Mouse (Mus musculus) left cerebral cortex, postnatal 25 days (tissue): ENCODE results near the gene Atp5g2. TPM values are rescaled to one million over a fixed set of nuclear protein-coding genes. Genes with fewer than 3 reads are reported as not detected.

Experiments used
- DNase-seq, 2 experiments: peaks; one replicate each; pipeline ENCODE4 v3.0.0; 2022; ENCODE audit warnings: low spot score in 2 of 2, mixed read lengths in 1 of 2
- intact Hi-C: fragments of 180-260 bp; cut with DNase I; formaldehyde crosslinking; loops from one replicate; pipeline ENCODE4 v1.15.1; 2025
- microRNA-seq, 2 experiments: library from miRNA; unstranded; fragments of <30 nt; microRNA quantifications; one replicate each; pipeline ENCODE4 v1.2.0; 2022
- total RNA-seq, 2 experiments: library from RNA; stranded (reverse); gene quantifications; 2 replicates each; pipeline ENCODE4 v1.2.3; 2021

The Atp5g2 gene
- total RNA-seq, 2 experiments from 2014 or later = 11.6 to 14.2 TPM

GRCm38 (mm10) chr15:102617654-102618053 is 54.5 kb downstream of the Atp5g2 start:
- no peak for DNase-seq
- intact Hi-C loops = no loop called here

DNA sequence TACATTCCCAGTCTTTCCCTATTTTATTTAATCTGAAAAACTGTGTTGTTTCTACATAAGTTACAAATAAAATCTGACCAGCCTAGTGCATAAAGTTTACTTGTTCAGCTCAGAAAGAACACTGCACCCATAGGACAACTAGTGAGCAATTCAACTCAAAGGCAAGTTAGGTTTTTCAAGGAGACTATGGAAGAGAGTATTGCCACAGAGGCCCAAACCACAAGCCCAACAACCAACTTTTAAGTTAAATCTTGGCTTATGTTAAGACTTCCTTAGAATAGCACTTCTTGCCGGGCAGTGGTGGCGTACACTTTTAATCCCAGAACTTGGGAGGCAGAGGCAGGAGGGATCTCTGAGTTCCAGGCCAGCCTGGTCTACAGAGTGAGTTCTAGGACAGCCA is 56.0 kb downstream of the Atp5g2 start:
- no peak for DNase-seq
- intact Hi-C loops = no loop called here

GRCm38 (mm10) chr15:102614224-102614623 is 57.9 kb downstream of the Atp5g2 start:
- intact Hi-C loops = no loop called here
- no peak for DNase-seq

GRCm38 (mm10) chr15:102612966-102613365 is 59.2 kb downstream of the Atp5g2 start:
- intact Hi-C loops = no loop called here
- no peak for DNase-seq

Small RNA genes within 50 kb of the gene (microRNA-seq; reads per million reads assigned to microRNA genes)
- gene Mir688 = 0 to 0.99 reads per million in 2 experiments

Other genes starting within 250 kb of the Atp5g2 start
- gene Amhr2, start 227.0 kb downstream of the Atp5g2 start, total RNA-seq = 1 to 10 TPM in 1 of 2 experiments, under 1 TPM in 1; 0.62 to 2.4 TPM
- gene Prr13, start 213.3 kb downstream of the Atp5g2 start, total RNA-seq = 10 to 100 TPM; 35.8 to 42.0 TPM
- gene Pcbp2, start 201.8 kb downstream of the Atp5g2 start, total RNA-seq = 100 to 1,000 TPM; 464 to 469 TPM
- not detected for gene Gm10337, start 168.6 kb downstream of the Atp5g2 start, total RNA-seq
- gene Map3k12, start 155.3 kb downstream of the Atp5g2 start, total RNA-seq = 10 to 100 TPM; 93.6 to 96.2 TPM
- gene Tarbp2, start 154.2 kb downstream of the Atp5g2 start, total RNA-seq = 10 to 100 TPM; 26.9 to 28.8 TPM
- 1 to 10 TPM; 2.6 to 2.7 TPM for gene Npff, start 147.4 kb downstream of the Atp5g2 start, total RNA-seq
- 1 to 10 TPM in 1 of 2 experiments, under 1 TPM in 1; 0.57 to 1.8 TPM for gene Gm28047, start 47.3 kb downstream of the Atp5g2 start, total RNA-seq
- 10 to 100 TPM; 30.9 to 36.8 TPM for gene Atf7, start 46.9 kb downstream of the Atp5g2 start, total RNA-seq
- gene Calcoco1, start 49.8 kb upstream of the Atp5g2 start, total RNA-seq = 10 to 100 TPM; 64.4 to 68.3 TPM
- not detected for gene Hoxc13, start 248.8 kb upstream of the Atp5g2 start, total RNA-seq